8 mouse cellular contexts compared by ENCODE assay signal in genomic region chrX:166440616-166441063, GRCm38 (mm10). TPM values are rescaled to one million over a fixed set of nuclear protein-coding genes. Genes with fewer than 3 reads are reported as not detected.
A peak's percentile ranks its signal among the peaks of the same experiment; 100 is the strongest.
DNase-seq lines count a peak whose midpoint lies in the region; ATAC-seq and TF ChIP-seq lines count a peak whose summit lies in the region.

Gene Ofd1 (minus strand): TSS chrX:166440704.

- peak; percentile 99 for ATAC-seq in kidney, embryonic 15.5 days (replicated peaks; ENCODE audit: low FRiP score)
- peak; percentile 96 for ATAC-seq in monocyte, adult 5-6 weeks (replicated peaks; ENCODE audit: insufficient number of reproducible peaks, low FRiP score, low TSS enrichment, poor library complexity, severe bottlenecking)

- peaks cover 20% of the 10 kb centered on the region for H3K27me3 ChIP-seq in heart, embryonic 10.5 days (ENCODE audit: insufficient read depth, poor library complexity, severe bottlenecking)
- H3K27me3 ChIP-seq in kidney, embryonic 15.5 days: peaks cover 53% of the 10 kb centered on the region

- peak within 1 kb of the TSS; percentile 87 for H3K4me3 ChIP-seq in bone marrow macrophage, adult 2 months (ENCODE audit: insufficient read depth, low read length)
- peak within 1 kb of the TSS; percentile 74 for H3K4me3 ChIP-seq in embryonic fibroblast, embryonic 13.5 days (ENCODE audit: insufficient read depth, low read length)
- peak within 1 kb of the TSS; percentile 74 for H3K4me3 ChIP-seq in heart, embryonic 10.5 days
- H3K4me3 ChIP-seq in kidney, embryonic 15.5 days (replicated peaks): peak within 1 kb of the TSS; percentile 68

- H3K4me1 ChIP-seq in bone marrow macrophage, adult 2 months (ENCODE audit: control insufficient read depth, insufficient read depth, low read length): peaks cover 5% of the 10 kb centered on the region; the same call in 1 of the 2 replicates
- H3K4me1 ChIP-seq in embryonic fibroblast, embryonic 13.5 days (ENCODE audit: control insufficient read depth, insufficient read depth, low read length): no peaks in the 10 kb centered on the region
- H3K4me1 ChIP-seq in heart, embryonic 10.5 days: no peaks in the 10 kb centered on the region
- H3K4me1 ChIP-seq in kidney, embryonic 15.5 days: 0 out of 2 replicates have a peak, but pooled peaks cover 7% of the 10 kb centered on the region

- no peak for TF ChIP-seq CTCF in bone marrow macrophage, adult 2 months (IDR thresholded peaks at IDR 0.05; ENCODE audit: low read depth, low read length)
- TF ChIP-seq CTCF in embryonic fibroblast, embryonic 13.5 days (IDR thresholded peaks at IDR 0.05; ENCODE audit: borderline replicate concordance, insufficient read depth, low read length): no peak

- H3K27ac ChIP-seq in bone marrow macrophage, adult 2 months (ENCODE audit: insufficient read depth, low read depth, low read length): peak within 1 kb of the TSS; percentile 38; the same call in 1 of the 2 replicates
- H3K27ac ChIP-seq in embryonic fibroblast, embryonic 13.5 days (ENCODE audit: insufficient read depth, low read length): peak within 1 kb of the TSS; percentile 20; the same call in 1 of the 2 replicates
- H3K27ac ChIP-seq in heart, embryonic 10.5 days: peak within 1 kb of the TSS; percentile 91
- peak within 1 kb of the TSS; percentile 84 for H3K27ac ChIP-seq in kidney, embryonic 15.5 days

- no peaks in the 10 kb centered on the region for H3K9me3 ChIP-seq in heart, embryonic 10.5 days
- no peaks in the 10 kb centered on the region for H3K9me3 ChIP-seq in kidney, embryonic 15.5 days (replicated peaks)

- no peak for TF ChIP-seq POLR2A in bone marrow macrophage, adult 2 months (IDR thresholded peaks at IDR 0.05; ENCODE audit: borderline replicate concordance, low read depth, low read length)
- peak; percentile 73 for TF ChIP-seq POLR2A in embryonic fibroblast, embryonic 13.5 days (IDR thresholded peaks at IDR 0.05; ENCODE audit: low read depth, low read length)

- H3K36me3 ChIP-seq in heart, embryonic 10.5 days: no peaks in the 10 kb centered on the region
- H3K36me3 ChIP-seq in kidney, embryonic 15.5 days: no peaks in the 10 kb centered on the region

- H3K4me2 ChIP-seq in kidney, embryonic 15.5 days: peak within 1 kb of the TSS; percentile 62

- 16% methylated on average over 44 of the region's 44 CpGs for WGBS in heart, embryonic 10.5 days
- 18% methylated on average over 43 of the region's 44 CpGs for WGBS in kidney, embryonic 15.5 days

- DNase-seq in A20 (ENCODE audit: low read depth, low spot score) (peak; percentile 91), liver (peak; percentile 92)
- peak; percentile 88 for DNase-seq in heart, embryonic 10.5 days (ENCODE audit: low spot score)
- peak; percentile 87 to 93 for DNase-seq in spleen, postnatal 4 days (ENCODE audit: low spot score in 2 of 2)

- H3K9ac ChIP-seq in kidney, embryonic 15.5 days: peak within 1 kb of the TSS; percentile 65

RNA-seq across cellular contexts. Expression of gene Ofd1, which starts in this region (rescaled TPM):
- polyA plus RNA-seq in bone marrow macrophage, adult 2 months (2012; ENCODE audit: insufficient read depth, insufficient read length, missing spikeins): 6.1 and 6.7 TPM in 2 replicates
- polyA plus RNA-seq in embryonic fibroblast, embryonic 13.5 days (2011; ENCODE audit: insufficient read length, low read depth, missing spikeins): 11.0 and 15.0 TPM in 2 replicates
- polyA plus RNA-seq in heart, embryonic 10.5 days (2016; fragmentation: Nextera tagmentation; extraction: Ambion mirVana): 4.8 and 6.0 TPM in 2 replicates
- 6.3 and 6.4 TPM in 2 replicates for polyA plus RNA-seq in kidney, embryonic 15.5 days (2015; fragmentation: Nextera tagmentation; extraction: Ambion mirVana)
- 9.7 to 16.6 TPM (median 15.2 TPM) in 3 replicates for total RNA-seq in monocyte, adult 5-6 weeks (2017)

Comparison
In these comparisons a context has a peak if more than half of its experiments do, and no peak if none do; other contexts are left out.
1. Peak in every context shown above with its lines: DNase-seq, ATAC-seq, H3K4me3 ChIP-seq and H3K27ac ChIP-seq.
2. H3K27ac ChIP-seq: peak in every context shown above with its lines; median percentile 91 in heart, embryonic 10.5 days; 84 in kidney, embryonic 15.5 days; 38 in bone marrow macrophage, adult 2 months; 20 in embryonic fibroblast, embryonic 13.5 days.